Mouse (Mus musculus) midbrain, embryonic 11.5 days (tissue): ENCODE results near the gene Flna. TPM values are rescaled to one million over a fixed set of nuclear protein-coding genes. Genes with fewer than 3 reads are reported as not detected.

Source experiments
- ATAC-seq: fragments of 200-750 bp; cut with Nextera tagmentation; 2 replicates; pipeline ENCODE4 v1.8.0; 2017; ENCODE audit warnings: moderate TSS enrichment, moderate library complexity; ENCODE audit not compliant: low FRiP score
- DNase-seq: peaks from one replicate; pipeline ENCODE4 v3.0.0; 2015; ENCODE audit warnings: low spot score; ENCODE audit errors: missing footprints
- H3K27ac ChIP-seq: fragments of 300-500 bp; sonication (generic); 2 replicates; pipeline ENCODE4 v1.5.1; 2014; ENCODE audit warnings: low read depth, low read length
- H3K27me3 ChIP-seq: fragments of 300-500 bp; sonication (generic); 2 replicates; pipeline ENCODE4 v1.6.1; 2014; ENCODE audit warnings: mild to moderate bottlenecking, low read length, moderate library complexity, mixed read lengths; ENCODE audit not compliant: control insufficient read depth, insufficient read depth
- H3K36me3 ChIP-seq: fragments of 300-500 bp; sonication (generic); 2 replicates; pipeline ENCODE4 v1.6.1; 2014; ENCODE audit warnings: mild to moderate bottlenecking, low read length, moderate library complexity, mixed read lengths; ENCODE audit not compliant: control insufficient read depth, insufficient read depth
- H3K4me1 ChIP-seq: fragments of 300-500 bp; sonication (generic); 2 replicates; pipeline ENCODE4 v1.6.1; 2014; ENCODE audit warnings: low read length; ENCODE audit not compliant: control insufficient read depth, insufficient read depth
- H3K4me2 ChIP-seq: fragments of 300-500 bp; sonication (generic); 2 replicates; pipeline ENCODE4 v1.6.1; 2014; ENCODE audit warnings: mild to moderate bottlenecking, moderate library complexity
- H3K4me3 ChIP-seq: fragments of 300-500 bp; sonication (generic); 2 replicates; pipeline ENCODE4 v1.5.1; 2014; ENCODE audit warnings: low read depth, low read length
- H3K9ac ChIP-seq: fragments of 300-500 bp; sonication (generic); 2 replicates; pipeline ENCODE4 v1.6.1; 2014; ENCODE audit warnings: low read length
- H3K9me3 ChIP-seq: fragments of 300-500 bp; sonication (generic); 2 replicates; pipeline ENCODE4 v1.6.1; 2016; ENCODE audit warnings: low read length; ENCODE audit not compliant: control insufficient read depth
- WGBS: fragments of 180-500 bp; shearing (Covaris S2); extraction: QIAGEN DNeasy Blood & Tissue Kit; methylation state at CpG from one replicate; pipeline ENCODE4 v1.1.7; 2014; 5-methylcytosine and 5-hydroxymethylcytosine counted together
- polyA plus RNA-seq: library from polyadenylated mRNA; unstranded; fragments of >200 nt; fragmentation: Nextera tagmentation; extraction: Ambion mirVana; gene quantifications from 2 replicates; pipeline ENCODE4 v1.2.1, GENCODE M21; 2014

The Flna gene
- polyA plus RNA-seq: 178 and 185 TPM in 2 replicates

DNA sequence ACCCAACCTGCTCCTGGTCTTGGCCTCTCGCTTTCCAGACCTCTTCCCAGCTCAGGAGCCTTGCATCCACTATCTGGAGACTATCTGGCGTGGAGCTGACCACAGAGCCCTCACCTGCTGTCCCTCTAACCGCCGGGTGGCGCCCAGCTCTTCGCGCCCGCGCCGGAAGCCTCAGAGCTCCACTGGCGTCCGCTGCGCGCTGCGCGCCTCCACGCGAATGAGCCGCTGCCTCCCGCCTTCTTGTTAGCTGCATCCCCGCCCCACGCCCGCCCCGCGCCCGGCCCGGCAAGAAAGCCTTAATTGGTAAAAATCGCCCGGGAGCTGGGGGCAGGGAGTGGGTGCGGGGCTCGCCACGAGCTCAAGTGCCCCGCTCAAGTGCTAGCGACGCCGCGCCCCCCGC, at the start of gene Flna:
Flna (minus strand) TSS at position 206 of the 400 bp plus-strand sequence.
- DNase-seq: peak; percentile 88
- no peaks in the 10 kb centered on the region for H3K4me1 ChIP-seq
- no peak for ATAC-seq
- no peaks in the 10 kb centered on the region for H3K36me3 ChIP-seq
- peak within 1 kb of the TSS; percentile 56 for H3K4me2 ChIP-seq
- no peak within 1 kb of the TSS for H3K27ac ChIP-seq
- no peaks in the 10 kb centered on the region for H3K27me3 ChIP-seq
- H3K4me3 ChIP-seq: peak within 1 kb of the TSS; percentile 36
- no peaks in the 10 kb centered on the region for H3K9me3 ChIP-seq
- peak within 1 kb of the TSS; percentile 64 for H3K9ac ChIP-seq
- WGBS: 25% methylated on average over 38 of the region's 38 CpGs

DNA sequence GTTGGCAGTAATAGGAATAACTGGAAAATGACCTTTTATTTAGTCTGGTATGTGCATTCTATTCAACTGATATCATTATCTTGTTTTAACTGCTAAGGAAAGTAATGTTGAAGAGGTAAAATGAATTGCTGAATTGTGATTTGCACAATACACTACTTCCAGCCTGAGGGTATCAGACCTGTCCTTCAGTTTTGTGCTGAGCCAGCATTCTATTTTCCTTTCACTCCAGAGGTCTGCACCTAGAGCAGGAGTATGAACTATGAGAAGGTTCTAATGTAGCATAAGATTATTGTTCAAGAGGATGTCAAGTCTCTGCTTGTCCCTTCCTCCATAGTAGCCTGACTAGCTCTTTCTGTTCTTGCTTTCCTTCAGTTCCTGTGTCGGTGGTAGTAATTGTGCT, 48.7 kb upstream of the Flna start:
- 95% methylated on average over 1 of the region's 1 CpGs for WGBS
- H3K9me3 ChIP-seq: no peaks in the 10 kb centered on the region
- no peak overlapping the region for H3K4me2 ChIP-seq
- H3K27me3 ChIP-seq: no peaks in the 10 kb centered on the region
- H3K9ac ChIP-seq: no peak overlapping the region
- DNase-seq (no peak), ATAC-seq (no peak)
- peaks cover 2% of the 10 kb centered on the region; the same call in 1 of the 2 replicates for H3K4me1 ChIP-seq
- H3K4me3 ChIP-seq: no peak overlapping the region
- no peak overlapping the region for H3K27ac ChIP-seq
- H3K36me3 ChIP-seq: no peaks in the 10 kb centered on the region; the same call in 1 of the 2 replicates

DNA sequence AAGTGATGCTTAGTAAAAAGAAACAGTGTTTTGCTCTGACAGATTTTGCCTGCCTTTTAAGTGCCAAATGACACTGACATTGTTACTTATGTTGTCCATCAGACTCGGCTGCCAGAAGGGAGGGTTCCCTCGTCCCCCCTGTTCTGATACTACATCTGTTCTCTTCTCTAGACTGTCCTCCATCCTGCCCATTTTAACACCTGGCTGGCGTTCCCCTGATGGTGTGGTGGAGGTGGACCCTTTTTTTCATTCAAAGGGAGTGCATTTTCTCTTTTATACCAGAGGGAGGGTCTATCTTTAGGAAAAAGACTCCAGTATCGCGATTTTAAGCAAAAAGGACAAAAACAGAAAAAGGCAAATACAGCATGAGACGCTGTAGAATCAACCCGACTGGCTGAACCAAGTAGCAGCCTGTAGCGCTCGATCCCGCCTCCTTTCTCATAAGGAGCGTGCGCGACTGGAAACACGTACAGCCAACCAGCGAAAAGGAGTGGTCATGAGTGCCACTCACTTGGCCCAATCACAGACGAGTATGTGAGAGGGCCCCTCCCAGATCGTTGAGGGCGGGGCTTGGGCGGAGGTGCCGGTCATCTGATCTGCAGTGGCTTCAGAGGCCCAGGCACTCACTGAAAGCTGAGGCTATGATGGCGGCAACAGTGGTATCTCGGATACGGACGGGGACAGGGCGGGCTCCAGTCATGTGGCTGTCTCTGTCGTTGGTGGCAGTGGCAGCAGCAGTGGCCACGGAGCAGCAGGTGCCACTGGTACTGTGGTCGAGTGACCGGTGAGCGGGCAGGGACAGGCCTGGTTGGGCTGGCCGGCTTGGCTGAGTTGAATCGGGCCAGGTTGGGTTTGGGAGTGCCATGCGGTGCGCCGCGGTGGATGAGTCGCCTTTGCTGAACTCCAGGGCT, 47.2 kb upstream of the Flna start, which contains the start of gene Atp6ap1:
Atp6ap1 (plus strand) TSS at position 560 of the 911 bp plus-strand sequence.
- Histone ChIP-seq H3K27me3 (no peaks in the 10 kb centered on the region), H3K4me2 (peak within 1 kb of the TSS; percentile 60), H3K36me3 (no peaks in the 10 kb centered on the region; the same call in 1 of the 2 replicates), H3K9ac (peak within 1 kb of the TSS; percentile 76), H3K4me1 (peaks cover 2% of the 10 kb centered on the region; the same call in 1 of the 2 replicates), H3K27ac (no peak within 1 kb of the TSS), H3K4me3 (peak within 1 kb of the TSS; percentile 62), H3K9me3 (no peaks in the 10 kb centered on the region)
- ATAC-seq: peak; percentile 98
- peak; percentile 97 for DNase-seq
- WGBS: 17% methylated on average over 37 of the region's 37 CpGs

DNA sequence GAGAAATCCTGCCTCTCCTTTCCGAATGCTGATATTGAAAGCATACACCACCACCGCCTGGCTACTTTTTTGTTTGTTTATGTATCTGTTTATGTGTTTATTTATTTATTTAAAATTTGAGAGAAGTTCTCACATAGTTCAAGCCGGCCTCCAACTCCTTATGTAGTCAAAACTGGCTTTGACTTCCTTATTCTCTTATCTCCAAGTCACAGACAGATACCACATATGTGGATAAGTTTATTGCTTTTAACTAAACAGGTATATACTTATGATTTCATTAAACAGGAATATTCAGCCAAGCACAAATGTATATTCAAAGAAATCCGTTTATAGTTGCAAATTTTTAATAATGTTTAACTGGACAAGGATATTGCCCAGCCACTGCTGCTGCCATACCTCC, 43.8 kb upstream of the Flna start:
- DNase-seq: no peak
- Histone ChIP-seq H3K4me2 (no peak overlapping the region), H3K27me3 (no peaks in the 10 kb centered on the region), H3K9ac (no peak overlapping the region), H3K4me1 (peaks cover 2% of the 10 kb centered on the region; the same call in 1 of the 2 replicates), H3K27ac (no peak overlapping the region), H3K9me3 (no peaks in the 10 kb centered on the region), H3K4me3 (no peak overlapping the region), H3K36me3 (no peaks in the 10 kb centered on the region)
- 78% methylated on average over 4 of the region's 4 CpGs for WGBS
- no peak for ATAC-seq

DNA sequence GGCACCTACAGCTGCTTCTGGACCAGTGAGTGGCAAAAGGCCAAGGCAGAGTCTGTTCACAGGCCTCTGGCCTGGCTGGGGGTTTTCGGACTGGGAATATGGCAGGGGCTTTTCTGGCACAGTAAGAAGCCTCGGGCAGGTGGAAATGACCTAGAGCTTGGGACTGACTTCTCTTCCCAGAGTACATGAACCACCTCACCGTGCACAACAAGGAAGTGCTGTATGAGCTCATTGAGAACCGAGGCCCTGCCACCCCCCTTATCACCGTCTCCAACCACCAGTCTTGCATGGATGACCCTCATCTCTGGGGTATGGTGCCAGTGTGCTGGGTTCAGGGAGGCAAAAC, 33.4 kb upstream of the Flna start:
- no peak overlapping the region for H3K27ac ChIP-seq
- no peaks in the 10 kb centered on the region for H3K4me1 ChIP-seq
- no peaks in the 10 kb centered on the region for H3K36me3 ChIP-seq
- H3K27me3 ChIP-seq: no peaks in the 10 kb centered on the region
- 37% methylated on average over 5 of the region's 5 CpGs for WGBS
- peak; percentile 31; the same call in 1 of the 2 replicates for ATAC-seq
- H3K9ac ChIP-seq: peak overlapping the region; percentile 71
- DNase-seq: no peak
- no peaks in the 10 kb centered on the region for H3K9me3 ChIP-seq
- H3K4me3 ChIP-seq: peak overlapping the region; percentile 55
- H3K4me2 ChIP-seq: peak overlapping the region; percentile 69

DNA sequence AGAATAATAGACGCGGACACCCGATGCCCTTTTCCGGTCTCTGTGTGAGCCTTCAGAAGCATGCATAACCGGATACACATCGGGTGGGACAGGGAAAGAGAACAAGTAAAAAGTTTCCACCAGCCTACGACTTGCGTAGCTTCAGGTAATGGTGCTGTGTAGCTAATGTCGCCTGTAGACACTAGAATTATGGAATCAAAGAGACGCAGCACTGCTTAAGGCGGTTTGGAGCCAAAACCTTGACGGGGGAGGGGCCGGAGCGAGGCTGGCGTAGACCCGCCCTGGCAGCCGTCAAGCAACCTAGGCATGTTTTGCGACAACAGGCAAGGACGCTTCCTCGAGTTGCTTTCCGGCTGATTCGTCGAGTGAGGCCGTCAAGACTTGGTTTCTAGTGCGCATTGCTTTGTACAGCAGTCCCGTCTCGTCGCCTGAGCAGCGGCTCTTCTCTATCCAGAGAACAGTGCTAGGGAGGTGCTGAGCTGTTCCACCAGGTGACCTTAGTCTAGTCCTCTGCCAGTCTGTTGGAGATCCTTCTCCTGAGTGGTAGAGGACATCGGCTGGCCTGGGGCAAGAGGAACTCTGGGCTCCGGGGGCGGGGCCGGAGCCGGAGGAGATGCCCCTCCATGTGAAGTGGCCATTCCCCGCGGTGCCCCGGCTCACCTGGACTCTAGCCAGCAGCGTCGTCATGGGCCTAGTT, 32.9 kb upstream of the Flna start:
- H3K4me3 ChIP-seq: peak overlapping the region; percentile 55
- WGBS: 17% methylated on average over 39 of the region's 39 CpGs
- H3K27me3 ChIP-seq: no peaks in the 10 kb centered on the region
- ATAC-seq: peak; percentile 84
- H3K4me1 ChIP-seq: no peaks in the 10 kb centered on the region
- H3K27ac ChIP-seq: no peak overlapping the region
- peak overlapping the region; percentile 69 for H3K4me2 ChIP-seq
- DNase-seq: peak; percentile 96
- no peaks in the 10 kb centered on the region for H3K9me3 ChIP-seq
- peak overlapping the region; percentile 71 for H3K9ac ChIP-seq
- H3K36me3 ChIP-seq: no peaks in the 10 kb centered on the region

DNA sequence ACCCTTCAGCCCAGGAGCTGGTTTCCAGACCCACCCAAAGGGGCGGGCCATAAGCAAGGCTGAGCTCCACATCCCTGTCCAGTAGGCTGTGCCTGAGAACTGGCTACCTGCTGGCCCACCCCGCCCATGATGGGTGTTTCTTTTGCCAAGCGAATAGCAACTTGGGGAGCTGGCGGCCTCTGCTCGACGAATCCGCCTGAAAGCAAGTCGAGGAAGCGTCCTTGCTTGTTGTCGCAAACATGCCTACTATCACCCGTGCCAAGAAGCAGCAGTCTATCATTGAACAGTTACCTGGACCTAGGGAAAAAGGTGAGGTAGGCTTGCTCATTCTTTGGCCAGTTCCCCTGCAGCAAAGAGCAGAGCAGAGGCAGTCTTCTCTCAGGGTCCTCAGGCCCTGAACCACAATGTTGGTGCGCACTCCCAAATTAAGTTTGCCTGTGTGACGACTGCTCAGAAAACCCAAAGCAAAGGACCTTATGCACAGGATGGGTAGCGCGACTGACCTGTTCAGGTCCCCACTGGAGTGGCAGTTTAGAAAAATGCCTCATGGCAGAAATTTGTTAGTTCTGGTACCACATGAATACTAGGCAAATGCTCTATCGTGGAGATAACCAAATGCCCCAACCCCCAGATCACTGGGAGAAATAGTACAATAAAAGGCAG, 32.2 kb upstream of the Flna start, which contains the start of the genes Taz and Dnase1l1:
Taz (plus strand) TSS at position 181 of the 663 bp plus-strand sequence.
Dnase1l1 (minus strand) TSS at position 606 of the 663 bp plus-strand sequence.
- Histone ChIP-seq H3K36me3 (no peaks in the 10 kb centered on the region), H3K9me3 (no peaks in the 10 kb centered on the region), H3K4me1 (no peaks in the 10 kb centered on the region), H3K27me3 (no peaks in the 10 kb centered on the region), H3K4me3 (peak within 1 kb of the TSS; percentile 55), H3K9ac (peak within 1 kb of the TSS; percentile 71), H3K27ac (no peak within 1 kb of the TSS), H3K4me2 (peak within 1 kb of the TSS; percentile 69)
- DNase-seq (peak; percentile 82), ATAC-seq (peak; percentile 65)
- 14% methylated on average over 16 of the region's 16 CpGs for WGBS

DNA sequence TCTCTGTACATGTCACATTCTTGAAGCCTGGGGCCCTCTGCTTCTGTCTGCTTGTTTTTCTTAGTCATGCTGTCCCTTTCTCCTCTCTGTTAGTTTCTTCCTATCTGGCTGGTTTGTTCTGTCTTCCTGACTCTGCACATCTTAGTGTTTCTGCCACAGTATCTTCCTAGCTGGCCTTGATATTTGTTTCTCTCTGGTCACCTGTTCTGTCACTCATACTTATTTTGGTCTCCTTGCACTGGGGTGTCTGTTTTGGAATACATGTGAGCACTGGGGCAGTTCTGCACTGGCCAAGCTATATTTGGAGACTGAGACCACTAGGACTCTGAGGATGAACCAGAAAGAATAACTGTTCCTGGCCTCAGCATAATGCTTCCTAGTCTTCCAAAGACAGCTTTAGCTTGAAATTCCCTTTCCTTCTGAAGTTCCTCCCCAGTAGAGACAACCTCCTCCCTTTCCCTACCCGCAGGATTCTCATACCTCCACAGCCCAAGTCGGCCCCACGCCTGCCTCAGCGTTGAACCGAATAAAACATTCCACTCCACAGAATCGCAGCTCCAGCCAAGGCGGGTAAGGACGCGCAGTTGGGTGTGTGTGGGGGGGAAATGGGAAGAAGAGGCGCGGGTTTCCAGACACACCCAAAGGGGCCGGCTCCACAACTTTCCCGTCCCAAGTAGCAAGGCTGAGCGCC, 31.6 kb upstream of the Flna start:
- no peaks in the 10 kb centered on the region for H3K36me3 ChIP-seq
- no peak for ATAC-seq
- H3K4me3 ChIP-seq: peak overlapping the region; percentile 55
- 15% methylated on average over 14 of the region's 14 CpGs for WGBS
- peak overlapping the region; percentile 61 for H3K9ac ChIP-seq
- no peak for DNase-seq
- H3K9me3 ChIP-seq: no peaks in the 10 kb centered on the region
- peak overlapping the region; percentile 69 for H3K4me2 ChIP-seq
- H3K27ac ChIP-seq: no peak overlapping the region
- no peaks in the 10 kb centered on the region for H3K27me3 ChIP-seq
- no peaks in the 10 kb centered on the region for H3K4me1 ChIP-seq
